Mouse (Mus musculus): ENCODE data around the gene Tbce.

DNA sequence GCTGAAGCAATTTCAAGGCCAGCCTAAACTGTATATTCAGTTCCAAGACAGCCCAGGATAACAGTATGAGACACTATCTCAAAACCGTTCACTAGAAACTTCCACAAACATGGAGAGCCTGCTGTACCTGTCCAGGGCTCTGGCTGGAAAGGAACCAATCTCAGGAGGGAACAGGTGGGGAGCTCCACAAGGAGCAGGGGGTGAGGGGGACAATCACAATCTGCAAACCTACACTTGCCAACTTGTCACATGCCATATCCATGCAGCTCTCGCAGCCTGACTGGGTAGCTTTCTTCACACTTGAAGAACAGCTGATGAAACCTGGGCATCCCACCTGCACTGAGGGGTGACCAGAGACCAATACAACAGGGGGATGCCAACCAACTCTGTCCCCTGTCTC is 25.4 kb downstream of the Tbce start:
- TF ChIP-seq TAL1 (IDR thresholded peaks at IDR 0.05; ENCODE audit: low read length) (no peak), GATA1 (IDR thresholded peaks at IDR 0.05; ENCODE audit: low read length) (no peak)

All from erythroblast, embryonic 14.5 days (primary cell).